Mouse (Mus musculus) MEL (cell line): Measurements from ENCODE around the gene Uox.

Experiments used
- CTCF ChIP-seq, 3 experiments: IDR thresholded peaks in 2 of 3; conservative IDR thresholded peaks in 1 of 3; 2 replicates each; pipeline ENCODE4 v1.5.1; 2011 to 2012; ENCODE audit warnings: low read length in 3 of 3, low read depth in 2 of 3, mild to moderate bottlenecking in 2 of 3, improper control_type of control experiment in 1 of 3, inconsistent platforms in 1 of 3, mixed read lengths in 1 of 3, moderate library complexity in 1 of 3; ENCODE audit not compliant: control insufficient read depth in 1 of 3, insufficient read depth in 1 of 3, poor library complexity in 1 of 3, severe bottlenecking in 1 of 3
- E2F4 ChIP-seq: IDR thresholded peaks from 2 replicates; pipeline ENCODE4 v1.6.1; 2011; ENCODE audit warnings: low read depth, low read length, improper control_type of control experiment, borderline replicate concordance
- EP300 ChIP-seq, 2 experiments: IDR thresholded peaks; 2 replicates each; pipeline ENCODE4 v1.6.1; 2011; ENCODE audit warnings: improper control_type of control experiment in 2 of 2, low read length in 2 of 2, low read depth in 1 of 2, mild to moderate bottlenecking in 1 of 2
- GABPA ChIP-seq: IDR thresholded peaks from 2 replicates; pipeline ENCODE4 v1.6.1; 2012; ENCODE audit warnings: low read depth, mild to moderate bottlenecking, inconsistent platforms, low read length, improper control_type of control experiment, moderate library complexity
- MAX ChIP-seq: IDR thresholded peaks from 2 replicates; pipeline ENCODE4 v1.6.1; 2011; ENCODE audit warnings: low read length, improper control_type of control experiment
- NRF1 ChIP-seq: IDR thresholded peaks from 2 replicates; pipeline ENCODE4 v1.6.1; 2014; ENCODE audit warnings: low read depth, mild to moderate bottlenecking, inconsistent platforms, low read length, improper control_type of control experiment, moderate library complexity; ENCODE audit not compliant: poor library complexity, insufficient read depth, severe bottlenecking
- POLR2A ChIP-seq, 2 experiments: IDR thresholded peaks; 2 replicates each; pipeline ENCODE4 v1.6.1; 2011 to 2012; ENCODE audit warnings: low read length in 2 of 2, mild to moderate bottlenecking in 2 of 2, control low read depth in 1 of 2, improper control_type of control experiment in 1 of 2, low read depth in 1 of 2, moderate library complexity in 1 of 2; ENCODE audit not compliant: control insufficient read depth in 1 of 2, insufficient read depth in 1 of 2, poor library complexity in 1 of 2
- RAD21 ChIP-seq: IDR thresholded peaks from 2 replicates; pipeline ENCODE4 v1.6.1; 2011; ENCODE audit warnings: mild to moderate bottlenecking, low read depth, low read length, improper control_type of control experiment
- TAL1 ChIP-seq: IDR thresholded peaks from 2 replicates; pipeline ENCODE4 v1.6.1; 2012; ENCODE audit warnings: mild to moderate bottlenecking, inconsistent platforms, low read length, moderate library complexity, mixed read lengths
- UBTF ChIP-seq: IDR thresholded peaks from 2 replicates; pipeline ENCODE4 v1.6.1; 2012; ENCODE audit warnings: low read depth, mild to moderate bottlenecking, inconsistent platforms, low read length, improper control_type of control experiment, moderate library complexity, borderline replicate concordance; ENCODE audit not compliant: insufficient read depth

DNA sequence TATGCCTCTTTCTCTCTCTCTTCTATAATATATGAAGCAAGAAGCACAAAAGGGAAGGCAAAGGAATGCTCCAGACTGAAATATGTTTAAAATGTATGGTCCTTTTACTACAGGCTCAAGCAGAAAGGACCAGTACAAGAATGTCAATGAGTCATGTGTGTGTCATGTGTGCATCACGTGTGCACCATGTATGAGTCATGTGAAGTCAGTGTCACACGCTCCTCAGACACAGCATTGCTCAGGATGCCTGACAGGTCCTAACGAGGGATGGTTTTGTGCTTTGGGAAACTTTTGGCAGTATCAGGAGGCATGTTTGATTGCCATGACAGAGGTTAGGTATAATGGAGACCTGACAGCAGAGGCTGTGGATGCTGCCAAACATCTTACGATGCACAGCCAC is 106.0 kb downstream of the Uox start:
- no peak for TF ChIP-seq NRF1
- no peak for TF ChIP-seq CTCF (IDR thresholded peaks at IDR 0.05 in 2 of 3, conservative IDR thresholded peaks at IDR 0.05 in 1 of 3; ENCODE audit: control insufficient read depth in 1 of 3, insufficient read depth in 1 of 3, low read depth in 2 of 3, low read length in 3 of 3, poor library complexity in 1 of 3, severe bottlenecking in 1 of 3)
- TF ChIP-seq TAL1 = no peak
- TF ChIP-seq POLR2A (IDR thresholded peaks at IDR 0.05; ENCODE audit: control insufficient read depth in 1 of 2, insufficient read depth in 1 of 2, low read depth in 1 of 2, low read length in 2 of 2, poor library complexity in 1 of 2) = no peak
- no peak for TF ChIP-seq MAX
- TF ChIP-seq EP300 (IDR thresholded peaks at IDR 0.05; ENCODE audit: low read depth in 1 of 2, low read length in 2 of 2) = no peak
- no peak for TF ChIP-seq UBTF
- no peak for TF ChIP-seq RAD21
- no peak for TF ChIP-seq E2F4
- TF ChIP-seq GABPA = no peak
